Mouse (Mus musculus): Measurements from ENCODE around the gene 1700042G07Rik. TPM values are rescaled to one million over a fixed set of nuclear protein-coding genes. Genes with fewer than 3 reads are reported as not detected.

Gene 1700042G07Rik
- polyA plus RNA-seq, 1 experiment from 2014 or later: not detected

GRCm38 (mm10) chr4:116143891-116144717 lies 29.1 kb upstream of the 1700042G07Rik start:
- ATAC-seq: peak; percentile 80
- Histone ChIP-seq H3K9ac (peak overlapping the region; percentile 78), H3K9me3 (replicated peaks) (no peaks in the 10 kb centered on the region), H3K27me3 (peaks cover 9% of the 10 kb centered on the region), H3K27ac (no peak overlapping the region), H3K36me3 (ENCODE audit: poor library complexity, severe bottlenecking) (no peaks in the 10 kb centered on the region), H3K4me3 (peak overlapping the region; percentile 64), H3K4me1 (peaks cover 18% of the 10 kb centered on the region), H3K4me2 (peak overlapping the region; percentile 95)
- under 1% methylated on average over 47 of the region's 47 CpGs for WGBS

GRCm38 (mm10) chr4:116149812-116150155 lies 23.4 kb upstream of the 1700042G07Rik start:
- Histone ChIP-seq H3K4me3 (peak overlapping the region; percentile 73), H3K27ac (no peak overlapping the region), H3K27me3 (no peaks in the 10 kb centered on the region), H3K9ac (peak overlapping the region; percentile 91), H3K4me2 (peak overlapping the region; percentile 71), H3K9me3 (replicated peaks) (no peaks in the 10 kb centered on the region), H3K36me3 (ENCODE audit: poor library complexity, severe bottlenecking) (peaks cover 31% of the 10 kb centered on the region), H3K4me1 (peaks cover 23% of the 10 kb centered on the region)
- WGBS: 22% methylated on average over 6 of the region's 6 CpGs
- peak; percentile 5; the same call in 1 of the 2 replicates for ATAC-seq

- peak overlapping the region; percentile 91 for H3K9ac ChIP-seq
- no peaks in the 10 kb centered on the region for H3K27me3 ChIP-seq
- WGBS: under 1% methylated on average over 66 of the region's 73 CpGs
- peak overlapping the region; percentile 73 for H3K4me3 ChIP-seq
- H3K4me1 ChIP-seq: peaks cover 21% of the 10 kb centered on the region
- H3K4me2 ChIP-seq: peak overlapping the region; percentile 71
- peak; percentile 93 for ATAC-seq
- H3K36me3 ChIP-seq (ENCODE audit: poor library complexity, severe bottlenecking): peaks cover 37% of the 10 kb centered on the region
- H3K27ac ChIP-seq: peak overlapping the region; percentile 80
- H3K9me3 ChIP-seq (replicated peaks): no peaks in the 10 kb centered on the region
Measured at GRCm38 (mm10) chr4:116150156-116150861, 22.9 kb upstream of the 1700042G07Rik start.

GRCm38 (mm10) chr4:116150862-116151221 lies 22.3 kb upstream of the 1700042G07Rik start:
- no peak; the same call in 1 of the 2 replicates for ATAC-seq
- no peaks in the 10 kb centered on the region for H3K27me3 ChIP-seq
- H3K4me1 ChIP-seq: peaks cover 21% of the 10 kb centered on the region
- H3K4me3 ChIP-seq: peak overlapping the region; percentile 73
- H3K27ac ChIP-seq: no peak overlapping the region
- H3K36me3 ChIP-seq (ENCODE audit: poor library complexity, severe bottlenecking): peaks cover 42% of the 10 kb centered on the region
- no peaks in the 10 kb centered on the region for H3K9me3 ChIP-seq (replicated peaks)
- 20% methylated on average over 4 of the region's 4 CpGs for WGBS
- peak overlapping the region; percentile 91 for H3K9ac ChIP-seq
- H3K4me2 ChIP-seq: peak overlapping the region; percentile 71

GRCm38 (mm10) chr4:116151238-116151637 lies 21.9 kb upstream of the 1700042G07Rik start, which contains the start of gene Lurap1:
TSS of gene Lurap1 (minus strand) at chr4:116151338.
- H3K27me3 ChIP-seq: no peaks in the 10 kb centered on the region
- peak within 1 kb of the TSS; percentile 91 for H3K9ac ChIP-seq
- no peaks in the 10 kb centered on the region for H3K9me3 ChIP-seq (replicated peaks)
- H3K4me1 ChIP-seq: peaks cover 21% of the 10 kb centered on the region
- ATAC-seq: no peak
- H3K4me2 ChIP-seq: peak within 1 kb of the TSS; percentile 71
- WGBS: 82% methylated on average over 6 of the region's 6 CpGs
- H3K4me3 ChIP-seq: peak within 1 kb of the TSS; percentile 73
- peak within 1 kb of the TSS; percentile 80 for H3K27ac ChIP-seq
- H3K36me3 ChIP-seq (ENCODE audit: poor library complexity, severe bottlenecking): peaks cover 46% of the 10 kb centered on the region

- no peak for ATAC-seq
- Histone ChIP-seq H3K27ac (no peak overlapping the region), H3K36me3 (ENCODE audit: poor library complexity, severe bottlenecking) (peaks cover 61% of the 10 kb centered on the region), H3K9me3 (replicated peaks) (no peaks in the 10 kb centered on the region), H3K4me3 (no peak overlapping the region), H3K4me2 (no peak overlapping the region), H3K4me1 (peaks cover 21% of the 10 kb centered on the region), H3K9ac (no peak overlapping the region), H3K27me3 (no peaks in the 10 kb centered on the region)
- 94% methylated on average over 15 of the region's 15 CpGs for WGBS
Measured at GRCm38 (mm10) chr4:116152702-116153101, 20.5 kb upstream of the 1700042G07Rik start.

- ATAC-seq: no peak
- H3K9ac ChIP-seq: no peak overlapping the region
- H3K27me3 ChIP-seq: no peaks in the 10 kb centered on the region
- no peak overlapping the region for H3K27ac ChIP-seq
- no peak overlapping the region for H3K4me3 ChIP-seq
- WGBS: 96% methylated on average over 2 of the region's 2 CpGs
- H3K9me3 ChIP-seq (replicated peaks): no peaks in the 10 kb centered on the region
- peaks cover 67% of the 10 kb centered on the region for H3K36me3 ChIP-seq (ENCODE audit: poor library complexity, severe bottlenecking)
- H3K4me1 ChIP-seq: no peaks in the 10 kb centered on the region
- no peak overlapping the region for H3K4me2 ChIP-seq
Measured at GRCm38 (mm10) chr4:116157882-116158281, 15.3 kb upstream of the 1700042G07Rik start.

- Histone ChIP-seq H3K36me3 (ENCODE audit: poor library complexity, severe bottlenecking) (peaks cover 47% of the 10 kb centered on the region), H3K27me3 (no peaks in the 10 kb centered on the region), H3K4me3 (no peak overlapping the region), H3K9me3 (replicated peaks) (no peaks in the 10 kb centered on the region), H3K9ac (no peak overlapping the region), H3K4me2 (no peak overlapping the region), H3K4me1 (no peaks in the 10 kb centered on the region), H3K27ac (no peak overlapping the region)
- 76% methylated on average over 3 of the region's 3 CpGs for WGBS
- ATAC-seq: 0 out of 2 replicates have a peak, but pooled peaks have one; percentile 60
Measured at GRCm38 (mm10) chr4:116159912-116160311, 13.3 kb upstream of the 1700042G07Rik start.

- Histone ChIP-seq H3K4me3 (no peak overlapping the region), H3K36me3 (ENCODE audit: poor library complexity, severe bottlenecking) (peaks cover 38% of the 10 kb centered on the region), H3K4me1 (no peaks in the 10 kb centered on the region), H3K9ac (no peak overlapping the region), H3K4me2 (no peak overlapping the region), H3K27me3 (no peaks in the 10 kb centered on the region), H3K27ac (no peak overlapping the region), H3K9me3 (replicated peaks) (no peaks in the 10 kb centered on the region)
- no peak for ATAC-seq
- WGBS: 84% methylated on average over 3 of the region's 3 CpGs
Measured at GRCm38 (mm10) chr4:116160769-116161168, 12.4 kb upstream of the 1700042G07Rik start.

- Histone ChIP-seq H3K9me3 (replicated peaks) (no peaks in the 10 kb centered on the region), H3K4me3 (no peak overlapping the region), H3K27me3 (no peaks in the 10 kb centered on the region), H3K27ac (no peak overlapping the region), H3K36me3 (ENCODE audit: poor library complexity, severe bottlenecking) (peaks cover 25% of the 10 kb centered on the region), H3K9ac (no peak overlapping the region), H3K4me1 (no peaks in the 10 kb centered on the region), H3K4me2 (no peak overlapping the region)
- ATAC-seq: no peak
- WGBS: 88% methylated on average over 4 of the region's 4 CpGs
Measured at GRCm38 (mm10) chr4:116162142-116162541, 11.0 kb upstream of the 1700042G07Rik start.

- 80% methylated on average over 2 of the region's 2 CpGs for WGBS
- Histone ChIP-seq H3K9ac (no peak overlapping the region), H3K27ac (no peak overlapping the region), H3K27me3 (no peaks in the 10 kb centered on the region), H3K4me2 (no peak overlapping the region), H3K4me3 (no peak overlapping the region), H3K9me3 (replicated peaks) (no peaks in the 10 kb centered on the region), H3K4me1 (no peaks in the 10 kb centered on the region), H3K36me3 (ENCODE audit: poor library complexity, severe bottlenecking) (no peaks in the 10 kb centered on the region)
- ATAC-seq: no peak
Measured at GRCm38 (mm10) chr4:116164759-116165554, 8.2 kb upstream of the 1700042G07Rik start.

Data from forebrain, embryonic 13.5 days (tissue).